Mouse (Mus musculus): ENCODE results near the gene Angptl6.

Angptl6 gene

DNA sequence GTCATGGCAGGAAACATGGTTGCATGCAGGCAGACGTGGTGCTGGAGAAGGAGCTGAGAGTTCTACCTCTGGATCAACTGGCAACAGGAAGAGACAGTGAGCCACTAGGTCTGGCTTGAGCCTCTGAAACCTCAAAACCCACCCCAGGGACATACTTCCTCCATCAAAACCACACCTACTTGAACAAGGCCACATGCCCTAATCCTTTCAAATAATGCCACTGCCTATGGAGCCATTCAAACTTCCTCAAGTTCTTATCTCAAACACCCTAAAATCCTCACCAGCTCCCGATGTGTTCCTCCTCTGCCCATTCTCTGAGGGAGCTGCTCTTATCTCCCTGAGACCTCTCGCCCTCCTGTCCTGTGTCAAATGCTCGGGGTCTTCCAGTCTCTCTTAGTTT lies 37.3 kb downstream of the Angptl6 start:
- DNase-seq (ENCODE audit: extremely low read depth, insufficient read length, low spot score) = no peak

DNA sequence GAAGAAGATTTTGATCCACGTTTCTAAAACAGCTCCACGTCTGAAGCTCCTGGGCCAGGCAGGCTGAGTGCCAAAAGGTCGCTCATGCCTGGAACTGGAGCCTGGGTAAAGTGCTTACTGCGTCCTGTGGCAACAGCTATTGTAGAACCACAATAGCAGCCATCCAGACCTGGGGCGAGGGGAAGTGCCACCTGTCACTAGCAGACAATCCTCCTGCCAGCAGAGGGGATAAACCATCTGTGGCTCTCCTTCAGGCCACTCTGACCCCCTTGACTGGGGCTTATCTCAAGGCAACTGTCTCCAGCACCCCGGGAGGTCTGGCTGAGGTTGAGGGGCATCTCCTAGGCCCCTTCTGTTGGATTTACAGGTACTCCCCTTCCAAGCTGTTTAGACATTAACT lies 40.6 kb downstream of the Angptl6 start:
- DNase-seq (ENCODE audit: extremely low read depth, insufficient read length, low spot score) = no peak

DNA sequence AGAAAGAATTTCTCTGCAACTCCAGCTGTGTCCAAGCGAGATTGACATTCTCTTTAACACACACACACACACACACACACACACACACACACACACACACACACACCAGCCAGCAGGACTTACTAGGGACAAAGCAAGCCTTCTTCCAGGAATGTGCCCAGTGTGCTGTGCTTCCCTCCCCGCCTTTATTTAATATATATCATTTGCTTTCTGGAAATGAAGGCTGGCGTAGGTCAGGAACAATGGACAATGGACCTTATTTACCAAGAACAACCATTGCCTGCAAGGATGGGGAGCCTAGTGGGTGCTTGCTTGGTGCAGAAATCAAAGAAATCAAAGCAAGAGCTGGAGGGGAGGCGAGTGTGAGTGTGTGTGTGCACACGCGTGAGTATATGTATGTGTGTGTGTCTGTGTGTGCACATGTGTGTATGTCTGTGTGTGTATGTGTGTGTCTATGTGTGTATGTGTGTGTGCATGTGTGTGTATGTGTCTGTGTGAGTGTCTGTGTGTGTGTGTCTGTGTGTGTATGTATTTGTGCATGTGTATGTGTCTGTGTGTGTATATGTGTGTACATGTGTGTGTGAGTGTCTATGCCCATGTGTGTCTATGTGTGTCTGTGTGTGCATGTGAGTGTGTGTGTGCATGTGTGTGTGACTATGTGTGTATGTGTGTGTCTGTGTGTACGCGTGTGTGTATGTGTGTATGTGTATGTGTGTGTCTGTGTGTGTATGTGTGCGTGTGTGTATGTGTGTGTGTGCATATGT lies 42.2 kb downstream of the Angptl6 start:
- DNase-seq (ENCODE audit: extremely low read depth, insufficient read length, low spot score) = no peak

DNA sequence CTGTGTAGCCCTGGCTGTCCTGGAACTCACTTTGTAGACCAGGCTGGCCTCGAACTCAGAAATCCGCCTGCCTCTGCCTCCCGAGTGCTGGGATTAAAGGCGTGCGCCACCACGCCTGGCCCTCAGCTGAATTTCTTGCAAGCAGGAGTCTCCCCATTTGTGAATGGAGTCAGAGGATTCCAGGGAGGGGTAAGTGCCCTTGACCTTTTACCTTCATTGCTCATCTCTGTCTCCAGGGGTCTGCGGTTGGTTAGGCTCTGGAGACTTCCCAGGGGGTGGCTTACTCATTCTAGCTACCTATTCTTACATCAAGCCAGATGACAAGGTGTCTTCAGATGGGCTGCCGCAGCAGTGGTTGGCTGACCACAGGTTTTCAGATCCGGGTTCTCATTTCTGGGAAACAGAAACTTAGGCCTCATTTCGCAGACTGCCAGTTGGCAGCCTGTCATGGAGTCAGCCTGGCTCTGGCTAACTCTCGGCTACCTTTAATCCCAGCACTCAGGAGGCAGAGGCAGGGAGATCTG lies 44.0 kb downstream of the Angptl6 start:
- DNase-seq (ENCODE audit: extremely low read depth, insufficient read length, low spot score) = peak; percentile 35

DNA sequence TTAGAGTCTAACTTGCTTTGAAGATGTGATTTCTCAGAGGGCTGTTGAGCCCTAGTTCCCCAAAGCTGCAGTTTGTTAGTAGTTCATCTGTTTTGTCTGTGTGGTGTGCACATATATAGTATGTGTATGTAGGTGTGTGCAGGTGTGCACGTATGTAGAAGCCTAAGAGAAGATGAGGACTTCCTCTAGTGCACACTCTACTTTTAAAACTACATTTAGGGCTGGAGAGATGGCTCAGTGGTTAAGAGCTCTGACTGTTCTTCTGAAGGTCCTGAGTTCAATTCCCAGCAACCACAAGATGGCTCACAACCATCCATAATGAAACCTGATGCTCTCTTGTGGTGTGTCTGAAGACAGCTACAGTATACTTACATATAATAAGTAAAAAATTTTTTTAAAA lies 44.6 kb downstream of the Angptl6 start:
- no peak for DNase-seq (ENCODE audit: extremely low read depth, insufficient read length, low spot score)

DNA sequence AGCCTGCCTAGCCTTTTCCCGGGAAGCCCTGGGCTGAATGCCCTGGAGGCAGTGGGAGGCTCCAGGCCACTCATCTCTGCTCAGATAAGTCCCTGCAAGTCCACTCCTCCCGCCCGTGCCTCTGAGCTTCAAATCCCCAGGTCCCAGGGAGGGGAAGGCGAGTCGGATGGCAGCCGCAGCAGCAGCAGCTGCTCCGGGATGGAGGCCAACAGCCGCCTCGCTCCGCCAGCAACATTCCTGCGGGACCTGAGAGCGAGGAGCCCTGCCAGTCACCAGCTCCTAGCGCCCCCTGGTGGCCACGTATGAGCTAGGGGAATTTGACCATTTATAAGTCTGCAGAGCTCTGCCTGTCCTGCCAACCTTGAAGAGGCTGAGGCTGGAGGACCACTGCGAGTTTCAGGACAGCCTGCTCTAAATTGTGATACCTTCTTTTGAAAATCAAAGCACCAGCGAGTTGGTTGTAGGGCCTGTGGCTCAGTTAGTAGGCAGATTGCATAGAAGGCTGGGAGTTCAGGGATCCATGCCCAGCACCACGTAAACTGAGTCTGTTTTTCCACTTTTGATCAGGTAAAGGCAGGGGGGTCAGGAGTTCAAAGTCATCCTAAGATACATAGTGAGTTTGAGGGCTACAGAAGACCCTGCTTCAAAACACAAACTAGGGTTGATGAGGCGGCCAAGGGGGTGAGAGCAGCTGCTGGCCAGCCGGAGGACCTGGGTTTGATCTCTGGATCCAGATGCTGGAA lies 48.5 kb downstream of the Angptl6 start:
- DNase-seq (ENCODE audit: extremely low read depth, insufficient read length, low spot score) = peak; percentile 95

DNA sequence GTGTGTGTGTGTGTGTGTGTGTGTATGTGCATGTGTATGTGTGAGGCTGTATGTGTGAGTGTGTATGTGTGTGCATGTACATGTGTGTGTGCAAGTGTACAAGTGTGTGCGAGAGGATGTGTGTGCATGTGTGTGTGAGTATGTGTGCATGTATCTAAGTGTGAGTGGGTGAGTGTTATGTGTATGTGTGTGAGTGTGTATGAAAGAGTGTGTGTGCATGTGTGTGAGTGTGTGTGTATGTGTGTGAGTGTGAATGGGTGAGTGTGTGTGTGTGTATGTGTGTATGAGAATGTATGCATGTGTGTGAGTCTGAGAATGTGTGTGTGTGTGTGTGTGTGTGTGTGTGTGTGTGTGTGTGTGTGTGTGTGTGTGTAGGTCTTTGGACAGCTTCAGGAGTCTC lies 51.4 kb downstream of the Angptl6 start:
- no peak for DNase-seq (ENCODE audit: extremely low read depth, insufficient read length, low spot score)

DNA sequence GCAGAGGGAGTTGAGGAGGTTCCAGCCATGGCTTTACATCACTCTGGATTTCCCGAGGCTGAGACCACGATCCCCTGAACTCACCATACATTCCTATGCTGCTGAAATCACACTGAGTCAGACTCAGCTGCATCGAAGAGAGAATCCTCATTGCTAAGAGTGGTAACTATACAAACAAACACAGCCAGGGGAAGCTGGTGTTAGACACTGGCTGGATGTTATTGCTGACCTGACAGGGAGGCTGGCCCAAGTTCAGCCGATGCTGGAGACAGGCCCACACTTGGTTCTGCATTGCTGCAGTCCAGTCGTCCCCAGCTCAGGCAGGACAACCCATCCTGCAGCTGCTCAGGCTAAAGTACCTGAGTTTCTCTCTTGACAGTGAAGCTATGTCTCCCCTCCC lies 53.7 kb downstream of the Angptl6 start:
- peak; percentile 51 for DNase-seq (ENCODE audit: extremely low read depth, insufficient read length, low spot score)
